Mouse (Mus musculus): Measurements from ENCODE around the gene Actn4. TPM values are rescaled to one million over a fixed set of nuclear protein-coding genes. Genes with fewer than 3 reads are reported as not detected.

The Actn4 gene
- 10 to 100 TPM; 69.4 to 81.8 TPM for total RNA-seq (2021)

GRCm38 (mm10) chr7:28961927-28962670 lies at the start of gene Actn4:
Actn4 (minus strand) TSS chr7:28962340.
- peak; percentile 98 to 99 for DNase-seq
- intact Hi-C loops (cut with DNase I), result loop anchor here (2.0 to 5.0 kb wide), 4 partner anchors 17 to 165 kb away; no protein-coding TSS in a partner anchor

- no peak for DNase-seq
- intact Hi-C loops (cut with DNase I), result no loop called here
These were observed 46.6 kb upstream of the Actn4 start for GRCm38 (mm10) chr7:29008714-29009113.

DNA sequence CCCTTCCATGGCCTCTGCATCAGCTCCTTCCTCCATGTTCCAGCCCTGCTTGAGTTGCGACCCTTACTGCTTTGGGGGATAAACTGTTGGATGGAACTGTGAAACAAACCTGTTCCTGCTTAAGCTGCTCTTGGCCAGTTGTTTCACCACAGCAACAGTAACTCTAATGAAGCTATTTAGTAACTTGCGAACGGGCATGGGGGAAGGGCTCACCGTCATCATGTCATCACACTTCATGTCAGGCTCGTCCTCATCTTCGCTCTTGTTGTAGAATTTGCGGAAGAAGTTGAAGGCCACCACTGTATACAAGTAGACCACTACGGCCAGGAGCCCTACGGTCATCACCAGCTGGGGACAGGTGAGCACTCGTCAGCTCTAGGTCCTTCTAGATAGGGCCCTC lies 46.0 kb upstream of the Actn4 start:
- intact Hi-C loops (cut with DNase I), result no loop called here

DNA sequence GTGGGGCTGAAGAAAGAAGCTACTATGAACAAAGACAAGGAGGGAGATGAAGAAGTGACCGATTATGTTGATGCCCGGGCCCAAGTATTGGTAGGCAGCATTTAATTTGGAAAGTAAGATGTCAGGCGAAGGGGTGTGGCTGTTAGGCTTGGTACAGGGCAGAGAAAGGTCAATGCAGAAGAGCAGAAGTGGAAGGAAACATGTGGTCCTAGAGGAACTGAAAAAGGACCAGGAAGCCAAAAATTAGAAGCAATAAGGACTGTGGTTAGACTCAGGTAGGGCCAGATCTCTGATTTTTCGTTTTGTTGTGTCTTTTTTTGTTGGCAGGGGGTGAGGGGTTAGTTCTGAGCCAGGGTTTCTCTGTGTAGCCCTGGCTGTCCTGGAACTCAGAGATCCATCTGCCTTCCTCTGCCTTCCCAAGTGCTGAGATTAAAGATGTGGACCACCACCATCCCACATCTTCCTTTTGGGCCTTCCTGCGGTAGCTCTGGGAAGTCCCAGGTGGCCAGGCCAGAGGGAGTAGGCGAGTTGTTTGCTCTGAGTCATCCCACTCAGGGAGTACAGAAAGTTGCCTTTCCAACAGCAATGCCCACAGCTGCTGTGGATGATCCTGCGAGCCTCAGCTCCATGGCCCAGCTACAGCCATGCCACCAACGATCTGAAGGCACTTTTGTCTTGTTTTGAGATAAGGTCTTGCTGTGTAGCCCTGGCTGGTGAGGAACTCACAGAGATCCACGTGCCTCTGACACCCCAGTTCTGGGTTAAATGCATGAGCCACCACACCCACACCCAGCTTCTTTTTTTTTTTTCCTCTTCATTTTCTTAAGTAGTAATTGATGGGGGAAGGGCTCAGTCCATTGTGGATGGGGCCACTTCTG lies 45.3 kb upstream of the Actn4 start:
- intact Hi-C loops (cut with DNase I), result no loop called here
- no peak for DNase-seq

More for the DNA sequence above, 46.0 kb upstream of the Actn4 start:
- DNase-seq, result no peak

DNA sequence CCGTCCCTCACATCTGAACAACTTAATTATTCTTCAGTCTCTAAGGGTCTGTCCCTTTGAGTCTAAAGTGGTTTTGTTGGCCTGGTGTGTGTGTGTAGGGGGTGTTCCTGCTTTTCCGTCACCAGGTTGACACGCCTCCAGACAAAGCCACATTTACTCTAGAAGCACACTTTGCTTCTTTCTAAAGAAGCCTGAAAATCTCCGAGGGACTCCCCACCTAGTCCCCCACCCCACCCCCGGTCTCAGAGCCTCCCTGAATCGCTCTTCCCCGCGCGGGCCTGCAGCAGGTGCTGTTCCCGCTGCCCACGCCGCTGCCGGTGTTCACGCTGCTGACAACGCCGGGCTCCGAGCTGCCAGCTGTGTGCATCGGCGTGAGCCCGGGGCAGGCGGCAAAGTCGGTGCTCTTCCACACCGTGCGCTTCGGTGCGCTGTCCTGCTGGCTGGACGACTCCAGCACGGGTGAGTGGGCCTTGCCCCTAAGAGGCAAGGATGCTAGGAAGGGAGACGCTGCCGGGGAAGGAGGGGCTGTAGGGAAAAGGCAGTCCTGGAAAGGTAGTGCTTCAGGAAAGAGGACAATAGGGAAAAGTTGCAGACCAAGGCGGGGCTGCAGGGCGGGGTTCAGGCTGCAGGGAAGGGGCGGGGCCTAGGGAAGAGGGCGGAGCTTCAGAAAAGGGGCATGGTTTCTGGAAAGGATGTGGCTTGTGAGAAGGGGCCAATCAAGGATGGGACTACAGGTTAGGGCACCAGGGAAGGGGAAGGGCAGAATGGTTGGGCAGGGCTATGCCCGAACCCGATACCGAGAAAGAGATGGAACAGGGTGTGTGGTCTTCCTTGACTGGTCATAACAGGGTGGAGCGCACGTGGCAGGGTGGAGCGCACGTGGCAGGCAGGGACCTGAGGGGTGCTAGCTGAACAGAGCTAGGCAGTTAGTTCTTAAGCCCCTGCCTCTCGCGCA lies 38.8 kb upstream of the Actn4 start:
- intact Hi-C loops (cut with DNase I), result no loop called here
- DNase-seq, result peak; percentile 41 to 63

- no peak for DNase-seq
- intact Hi-C loops (cut with DNase I), result no loop called here
These were observed 31.3 kb upstream of the Actn4 start for GRCm38 (mm10) chr7:28993402-28993801.

GRCm38 (mm10) chr7:28992997-28993396 lies 30.9 kb upstream of the Actn4 start:
- intact Hi-C loops (cut with DNase I), result no loop called here
- no peak for DNase-seq

DNA sequence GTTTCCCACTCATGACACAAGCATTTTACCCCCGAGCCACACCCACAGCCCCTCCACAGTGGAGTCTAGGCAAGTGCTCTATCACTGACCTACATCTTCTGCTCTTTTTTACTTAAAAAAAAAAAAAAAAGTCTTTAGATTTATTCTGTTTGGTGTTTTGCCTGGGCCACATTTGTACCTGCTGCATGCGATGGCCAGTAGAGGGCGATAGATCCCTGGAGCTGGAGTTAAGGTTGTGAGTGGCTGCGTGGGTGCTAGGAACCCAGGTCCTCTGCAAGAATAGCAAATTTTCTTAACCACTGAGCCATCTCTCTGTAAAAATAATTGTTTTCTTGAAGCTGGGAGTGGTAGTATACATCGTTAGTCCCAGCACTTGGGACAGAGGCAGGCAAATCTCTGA lies 29.5 kb upstream of the Actn4 start:
- DNase-seq, result no peak
- intact Hi-C loops (cut with DNase I), result no loop called here

- intact Hi-C loops (cut with DNase I), result no loop called here
- DNase-seq, result no peak
These were observed 28.7 kb upstream of the Actn4 start for GRCm38 (mm10) chr7:28990766-28991273.

DNA sequence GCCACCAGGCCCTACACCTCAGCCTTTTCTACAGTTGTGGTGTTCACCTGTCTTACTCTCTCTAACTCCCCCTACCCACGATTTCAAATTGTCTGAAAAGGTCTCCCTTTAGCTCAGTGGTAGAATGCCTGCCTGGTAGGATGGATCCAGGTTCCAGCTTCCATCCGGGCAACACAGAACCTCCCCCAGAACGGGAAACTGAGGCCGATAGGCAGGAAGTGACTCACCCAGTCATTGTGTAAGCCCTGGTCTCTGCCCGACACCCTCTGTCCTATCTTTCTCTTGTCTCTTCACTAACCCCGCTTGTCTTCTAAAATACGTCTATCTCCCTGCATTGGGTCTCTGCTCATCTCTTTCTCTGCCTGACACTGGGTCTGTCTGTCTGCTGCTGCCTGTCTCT lies 23.1 kb upstream of the Actn4 start:
- DNase-seq, result no peak
- intact Hi-C loops (cut with DNase I), result no loop called here

- DNase-seq, result no peak
- intact Hi-C loops (cut with DNase I), result loop anchor here (5.0 kb wide), 1 partner anchor 248 kb away; the partner anchor contains the start of gene Kcnk6
These were observed 22.3 kb upstream of the Actn4 start for GRCm38 (mm10) chr7:28984452-28984851.

GRCm38 (mm10) chr7:28983849-28984248 lies 21.7 kb upstream of the Actn4 start:
- no peak for DNase-seq
- intact Hi-C loops (cut with DNase I), result loop anchor here (5.0 kb wide), 1 partner anchor 248 kb away; the partner anchor contains the start of gene Kcnk6

GRCm38 (mm10) chr7:28983141-28983564 lies 21.0 kb upstream of the Actn4 start:
- DNase-seq, result no peak
- intact Hi-C loops (cut with DNase I), result loop anchor here (5.0 kb wide), 1 partner anchor 249 kb away; the partner anchor contains the start of gene Kcnk6

GRCm38 (mm10) chr7:28982274-28983013 lies 20.3 kb upstream of the Actn4 start:
- intact Hi-C loops (cut with DNase I), result loop anchor here (5.0 kb wide), 1 partner anchor 250 kb away; the partner anchor contains the start of gene Kcnk6
- peak in 1 of 2 experiments; percentile 18 for DNase-seq

- intact Hi-C loops (cut with DNase I), result loop anchor here (5.0 kb wide), 1 partner anchor 251 kb away; the partner anchor contains the start of gene Kcnk6
- peak; percentile 91 to 92 for DNase-seq
These were observed 19.6 kb upstream of the Actn4 start, which contains the start of the genes Eif3k and Map4k1 for GRCm38 (mm10) chr7:28981651-28982273. Eif3k (minus strand) TSS chr7:28981864. Map4k1 (plus strand) TSS chr7:28982050.

- DNase-seq, result no peak
- intact Hi-C loops (cut with DNase I), result loop anchor here (10.0 kb wide), 1 partner anchor 317 kb away; no protein-coding TSS in a partner anchor
These were observed 15.4 kb upstream of the Actn4 start for GRCm38 (mm10) chr7:28977556-28977955.

GRCm38 (mm10) chr7:28973025-28973424 lies 10.9 kb upstream of the Actn4 start:
- intact Hi-C loops (cut with DNase I), result loop anchor here (2.0 to 10.0 kb wide), 3 partner anchors 36 to 322 kb away; no protein-coding TSS in a partner anchor

GRCm38 (mm10) chr7:28972542-28972985 lies 10.4 kb upstream of the Actn4 start:
- DNase-seq, result peak; percentile 79 to 85
- intact Hi-C loops (cut with DNase I), result loop anchor here (1.0 to 10.0 kb wide), 4 partner anchors 36 to 322 kb away; no protein-coding TSS in a partner anchor

More at GRCm38 (mm10) chr7:28973025-28973424, 10.9 kb upstream of the Actn4 start:
- no peak for DNase-seq

All from heart, postnatal 36 days (tissue).